In the genomic region with DNA sequence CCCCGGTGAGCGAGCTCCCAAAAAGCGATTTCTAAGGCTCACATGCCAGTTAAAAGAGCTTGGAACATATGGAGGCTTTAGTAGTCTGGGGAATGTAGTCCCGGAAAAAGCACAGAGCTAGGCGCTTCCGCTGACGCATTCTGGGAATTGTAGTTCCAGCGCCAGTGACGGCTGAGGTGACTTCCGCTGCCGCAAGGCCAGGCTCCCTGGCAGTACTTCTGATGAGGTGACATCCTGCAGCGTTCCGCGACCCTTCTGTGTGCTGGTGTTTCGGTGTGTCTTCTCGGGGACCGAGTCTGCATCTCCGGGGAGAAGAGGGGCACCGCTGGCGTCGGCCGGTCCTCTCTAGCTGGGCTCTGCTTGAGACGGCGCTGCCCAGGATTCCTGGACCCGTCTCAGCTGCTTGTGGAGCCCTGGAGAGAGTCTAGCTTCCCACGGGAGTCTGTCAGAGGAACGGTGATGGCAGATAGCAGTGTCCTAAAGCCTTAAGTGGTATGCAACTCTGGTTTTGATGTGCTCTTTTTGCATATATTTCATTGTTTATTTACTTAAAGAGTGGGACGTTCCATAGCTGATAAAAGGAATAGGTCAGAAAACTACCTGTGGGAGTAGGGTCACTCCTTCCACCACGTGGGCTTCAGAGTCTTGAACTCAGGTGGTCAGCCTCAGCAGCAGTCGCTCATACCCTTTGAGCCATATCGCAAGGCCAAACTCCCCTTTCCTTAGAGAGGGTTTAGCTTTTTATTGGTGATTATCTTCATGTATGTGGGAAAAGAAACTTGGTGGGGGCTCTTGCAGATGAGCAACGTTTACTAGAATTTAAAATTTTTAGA, we compare ENCODE assay signal across 8 mouse cellular contexts. TPM values are rescaled to one million over a fixed set of nuclear protein-coding genes. Genes with fewer than 3 reads are reported as not detected.
DNase-seq lines count a peak whose midpoint lies in the region; ATAC-seq and TF ChIP-seq lines count a peak whose summit lies in the region.

A gene (plus strand): TSS at position 174 of the 833 bp plus-strand sequence.

- H3K9ac ChIP-seq in CH12.LX (ENCODE audit: insufficient read depth, low read depth) = peak within 1 kb of the TSS; percentile 91
- H3K9ac ChIP-seq in forebrain, embryonic 11.5 days (ENCODE audit: low read length) = peak within 1 kb of the TSS; percentile 72
- peak within 1 kb of the TSS; percentile 84 for H3K9ac ChIP-seq in heart, embryonic 16.5 days (ENCODE audit: low read length)
- H3K9ac ChIP-seq in liver, embryonic 16.5 days (ENCODE audit: low read depth, low read length) = peak within 1 kb of the TSS; percentile 82
- peak within 1 kb of the TSS; percentile 88 for H3K9ac ChIP-seq in neural tube, embryonic 13.5 days

- peak; percentile 83 for DNase-seq in CH12.LX (ENCODE audit: extremely low read depth)
- peak; percentile 80 for DNase-seq in c-Kit-positive CD71-positive TER-119-negative erythroid progenitor cells, embryonic 14.5 days (ENCODE audit: low read depth)
- DNase-seq in forebrain, embryonic 11.5 days (ENCODE audit: low spot score) = peak; percentile 86
- DNase-seq in kidney, postnatal 4 days = peak; percentile 85 to 89

- no peak for TF ChIP-seq RAD21 in CH12.LX (IDR thresholded peaks at IDR 0.05; ENCODE audit: low read depth, low read length)

- H3K4me2 ChIP-seq in CH12.LX (ENCODE audit: insufficient read depth, low read depth, poor library complexity, severe bottlenecking) = peak within 1 kb of the TSS; percentile 82
- peak within 1 kb of the TSS; percentile 80 for H3K4me2 ChIP-seq in forebrain, embryonic 11.5 days (ENCODE audit: low read depth, low read length, severe bottlenecking)
- peak within 1 kb of the TSS; percentile 95 for H3K4me2 ChIP-seq in heart, embryonic 16.5 days (ENCODE audit: low read depth, low read length)
- peak within 1 kb of the TSS; percentile 75 for H3K4me2 ChIP-seq in liver, embryonic 16.5 days (ENCODE audit: low read depth, low read length)
- peak within 1 kb of the TSS; percentile 82 for H3K4me2 ChIP-seq in neural tube, embryonic 13.5 days

- no peak for TF ChIP-seq EP300 in CH12.LX (IDR thresholded peaks at IDR 0.05; ENCODE audit: low read length)

- H3K36me3 ChIP-seq in CH12.LX (replicated peaks in 1 of 2; ENCODE audit: control insufficient read depth in 1 of 2, insufficient read depth in 1 of 2, low read length in 1 of 2) = peaks cover 6 to 35% of the 10 kb centered on the region in 2 experiments
- H3K36me3 ChIP-seq in forebrain, embryonic 11.5 days (ENCODE audit: control insufficient read depth, insufficient read depth, low read length) = no peaks in the 10 kb centered on the region; the same call in 1 of the 2 replicates
- peaks cover 26% of the 10 kb centered on the region for H3K36me3 ChIP-seq in heart, embryonic 16.5 days (ENCODE audit: control insufficient read depth, insufficient read depth)
- no peaks in the 10 kb centered on the region; the same call in 1 of the 2 replicates for H3K36me3 ChIP-seq in liver, embryonic 16.5 days (ENCODE audit: control insufficient read depth, insufficient read depth)
- peaks cover 35% of the 10 kb centered on the region for H3K36me3 ChIP-seq in neural tube, embryonic 13.5 days
- no peaks in the 10 kb centered on the region for H3K36me3 ChIP-seq in testis, adult 2 months (ENCODE audit: control insufficient read depth, insufficient read depth, low read length)

- WGBS in forebrain, embryonic 11.5 days = 4% methylated on average over 32 of the region's 32 CpGs
- WGBS in heart, embryonic 16.5 days = 3% methylated on average over 32 of the region's 32 CpGs
- WGBS in liver, embryonic 16.5 days (ENCODE audit: insufficient replicate concordance) = 3% methylated on average over 32 of the region's 32 CpGs
- 4% methylated on average over 32 of the region's 32 CpGs for WGBS in neural tube, embryonic 13.5 days

- dilution Hi-C loops in CH12.LX (cut with MboI; ENCODE audit: extremely low pct_ligation_motif_present, extremely low pct_unique_long_range_greater_than_20kb, low sequenced_read_pairs) = no loop called here

- peak within 1 kb of the TSS; percentile 70 to 98 (median 82) for H3K4me3 ChIP-seq in CH12.LX (replicated peaks in 1 of 3; ENCODE audit: low read depth in 2 of 3, low read length in 2 of 3, poor library complexity in 1 of 3)
- H3K4me3 ChIP-seq in forebrain, embryonic 11.5 days (ENCODE audit: low read depth, low read length) = peak within 1 kb of the TSS; percentile 69
- peak within 1 kb of the TSS; percentile 87 for H3K4me3 ChIP-seq in heart, embryonic 16.5 days (ENCODE audit: low read length)
- H3K4me3 ChIP-seq in liver, embryonic 16.5 days (ENCODE audit: low read depth, low read length) = peak within 1 kb of the TSS; percentile 82
- H3K4me3 ChIP-seq in neural tube, embryonic 13.5 days = peak within 1 kb of the TSS; percentile 78
- H3K4me3 ChIP-seq in testis, adult 2 months (ENCODE audit: control insufficient read depth, low read depth, low read length) = peak within 1 kb of the TSS; percentile 91

- H3K27ac ChIP-seq in CH12.LX (ENCODE audit: insufficient read depth, low read depth) = no peak within 1 kb of the TSS
- H3K27ac ChIP-seq in forebrain, embryonic 11.5 days (ENCODE audit: low read depth, low read length) = no peak within 1 kb of the TSS
- H3K27ac ChIP-seq in heart, embryonic 16.5 days (ENCODE audit: low read length) = peak within 1 kb of the TSS; percentile 36; the same call in 1 of the 2 replicates
- no peak within 1 kb of the TSS for H3K27ac ChIP-seq in liver, embryonic 16.5 days (ENCODE audit: low read length)
- H3K27ac ChIP-seq in neural tube, embryonic 13.5 days (replicated peaks) = peak within 1 kb of the TSS; percentile 59; the same call in 1 of the 2 replicates
- peak within 1 kb of the TSS; percentile 16; the same call in 1 of the 2 replicates for H3K27ac ChIP-seq in testis, adult 2 months (ENCODE audit: control insufficient read depth, insufficient read depth, low read depth, low read length)

- ATAC-seq in forebrain, embryonic 11.5 days (replicated peaks; ENCODE audit: low FRiP score) = peak; percentile 95
- ATAC-seq in heart, embryonic 16.5 days (replicated peaks; ENCODE audit: extremely low read depth, insufficient read depth, low FRiP score) = peak; percentile 98
- peak; percentile 97 for ATAC-seq in liver, embryonic 16.5 days (ENCODE audit: low read depth)
- ATAC-seq in neural tube, embryonic 13.5 days (ENCODE audit: low read depth) = peak; percentile 96

- no peaks in the 10 kb centered on the region for H3K27me3 ChIP-seq in CH12.LX (replicated peaks)
- H3K27me3 ChIP-seq in forebrain, embryonic 11.5 days (ENCODE audit: control insufficient read depth, insufficient read depth, low read length) = no peaks in the 10 kb centered on the region
- no peaks in the 10 kb centered on the region for H3K27me3 ChIP-seq in heart, embryonic 16.5 days (ENCODE audit: control insufficient read depth, insufficient read depth, low read length)
- H3K27me3 ChIP-seq in liver, embryonic 16.5 days (ENCODE audit: control insufficient read depth, insufficient read depth, low read depth, low read length) = no peaks in the 10 kb centered on the region
- H3K27me3 ChIP-seq in neural tube, embryonic 13.5 days = no peaks in the 10 kb centered on the region
- no peaks in the 10 kb centered on the region for H3K27me3 ChIP-seq in testis, adult 2 months (ENCODE audit: control insufficient read depth, insufficient read depth, low read length)

- H3K79me2 ChIP-seq in CH12.LX (replicated peaks; ENCODE audit: control insufficient read depth, extremely low read depth, insufficient read depth, poor library complexity, severe bottlenecking) = no peaks in the 10 kb centered on the region

- in situ Hi-C loops in CH12.LX (cut with MboI; ENCODE audit: low pct_ligation_motif_present, low pct_unique_long_range_greater_than_20kb, low sequenced_read_pairs) = no loop called here

- peak; percentile 84 for TF ChIP-seq POLR2A in CH12.LX (IDR thresholded peaks at IDR 0.05; ENCODE audit: low read depth, low read length)
- TF ChIP-seq POLR2A in testis, adult 2 months (IDR thresholded peaks at IDR 0.05; ENCODE audit: control insufficient read depth, low read depth, low read length) = peak; percentile 60; the same call in 1 of the 2 replicates

- no peaks in the 10 kb centered on the region for H3K9me3 ChIP-seq in CH12.LX (replicated peaks; ENCODE audit: low read length)
- no peaks in the 10 kb centered on the region for H3K9me3 ChIP-seq in forebrain, embryonic 11.5 days (ENCODE audit: control insufficient read depth, low read length)
- no peaks in the 10 kb centered on the region for H3K9me3 ChIP-seq in heart, embryonic 16.5 days (replicated peaks; ENCODE audit: control insufficient read depth, low read length)
- H3K9me3 ChIP-seq in liver, embryonic 16.5 days (replicated peaks; ENCODE audit: control insufficient read depth, low read length) = no peaks in the 10 kb centered on the region
- H3K9me3 ChIP-seq in neural tube, embryonic 13.5 days = no peaks in the 10 kb centered on the region

- peaks cover 5 to 23% of the 10 kb centered on the region in 2 experiments for H3K4me1 ChIP-seq in CH12.LX (ENCODE audit: control insufficient read depth in 1 of 2, insufficient read depth in 2 of 2)
- 0 out of 2 replicates have a peak, but pooled peaks cover 2% of the 10 kb centered on the region for H3K4me1 ChIP-seq in forebrain, embryonic 11.5 days (replicated peaks; ENCODE audit: control insufficient read depth, insufficient read depth, low read length)
- peaks cover 9% of the 10 kb centered on the region for H3K4me1 ChIP-seq in heart, embryonic 16.5 days (ENCODE audit: control insufficient read depth, insufficient read depth, low read length)
- peaks cover 11% of the 10 kb centered on the region for H3K4me1 ChIP-seq in liver, embryonic 16.5 days (ENCODE audit: control insufficient read depth, low read depth, low read length)
- peaks cover 27% of the 10 kb centered on the region for H3K4me1 ChIP-seq in neural tube, embryonic 13.5 days (replicated peaks)
- peaks cover 3% of the 10 kb centered on the region for H3K4me1 ChIP-seq in testis, adult 2 months (ENCODE audit: control insufficient read depth, insufficient read depth, low read length)

- no peak for TF ChIP-seq CTCF in CH12.LX (conservative IDR thresholded peaks at IDR 0.05 in 1 of 2, IDR thresholded peaks at IDR 0.05 in 1 of 2; ENCODE audit: low read depth in 2 of 2, low read length in 2 of 2)
- no peak for TF ChIP-seq CTCF in testis, adult 2 months (IDR thresholded peaks at IDR 0.05; ENCODE audit: control insufficient read depth, insufficient read depth, insufficient replicate concordance, low read depth, low read length)

TF ChIP-seq in CH12.LX, 34 proteins besides CTCF, POLR2A, EP300 and RAD21 (continues in another document):
- TF ChIP-seq MYC (IDR thresholded peaks at IDR 0.05; ENCODE audit: low read depth, low read length) = peak; percentile 31; the same call in 1 of the 2 replicates

RNA-seq across cellular contexts. Expression of the gene that starts here (rescaled TPM):
- total RNA-seq in CH12.LX (2012; rRNA removed) = 6.7 and 7.3 TPM in 2 replicates
- total RNA-seq in CH12.LX (2014; rRNA removed) = 5.6 and 5.9 TPM in 2 replicates
- 2.8 and 3.4 TPM in 2 replicates for polyA plus RNA-seq in CH12.LX (2012; ENCODE audit: insufficient read length, low read depth)
- 17.4 and 17.6 TPM in 2 replicates for polyA plus RNA-seq in forebrain, embryonic 11.5 days (2014; fragmentation: Nextera tagmentation; extraction: Ambion mirVana)
- polyA plus RNA-seq in heart, embryonic 16.5 days (2015; fragmentation: Nextera tagmentation; extraction: Ambion mirVana) = 8.7 and 9.4 TPM in 2 replicates
- polyA plus RNA-seq in liver, embryonic 16.5 days (2015; fragmentation: Nextera tagmentation; extraction: Ambion mirVana) = 3.0 and 3.3 TPM in 2 replicates
- 18.4 and 21.4 TPM in 2 replicates for polyA plus RNA-seq in neural tube, embryonic 13.5 days (2015; fragmentation: Nextera tagmentation; extraction: Ambion mirVana)
- 1.4 and 1.5 TPM in 2 replicates for polyA plus RNA-seq in testis, adult 2 months (2012; rRNA removed)

Comparison
In these comparisons a context has a peak if more than half of its experiments do, and no peak if none do; other contexts are left out.
1. H3K27ac ChIP-seq: peak in heart, embryonic 16.5 days (single experiment), neural tube, embryonic 13.5 days (single experiment) and testis, adult 2 months (single experiment); none in CH12.LX (single experiment), forebrain, embryonic 11.5 days (single experiment) and liver, embryonic 16.5 days (single experiment).
2. Peak in every context shown above with its lines, with median percentiles within 50 percentile points of each other: DNase-seq, H3K4me2 ChIP-seq, H3K4me3 ChIP-seq, H3K9ac ChIP-seq and ATAC-seq.